Mouse (Mus musculus): Measurements from ENCODE around the gene Gm9821. TPM values are rescaled to one million over a fixed set of nuclear protein-coding genes. Genes with fewer than 3 reads are reported as not detected.

Gm9821 gene
- 0.33 and 0.88 TPM in 2 replicates for polyA plus RNA-seq (2015; fragmentation: Nextera tagmentation; extraction: Ambion mirVana)

- ATAC-seq (ENCODE audit: low read depth) = no peak
- H3K9me3 ChIP-seq (ENCODE audit: control insufficient read depth, low read length) = no peaks in the 10 kb centered on the region
- no peak within 1 kb of the TSS for H3K9ac ChIP-seq (ENCODE audit: low read length)
- H3K36me3 ChIP-seq (ENCODE audit: control insufficient read depth, insufficient read depth, low read length) = no peaks in the 10 kb centered on the region; the same call in 1 of the 2 replicates
- no peak within 1 kb of the TSS for H3K4me3 ChIP-seq (ENCODE audit: low read length)
- H3K27me3 ChIP-seq (ENCODE audit: control insufficient read depth, insufficient read depth, low read depth, low read length) = no peaks in the 10 kb centered on the region
- H3K27ac ChIP-seq (ENCODE audit: low read length) = no peak within 1 kb of the TSS
- no peak within 1 kb of the TSS for H3K4me2 ChIP-seq (ENCODE audit: low read depth, low read length)
- peaks cover 35% of the 10 kb centered on the region for H3K4me1 ChIP-seq (replicated peaks; ENCODE audit: control insufficient read depth, insufficient read depth, low read length)
- 93% methylated on average over 18 of the region's 18 CpGs for WGBS
Measured at GRCm38 (mm10) chr2:91945483-91945882, at the start of gene Gm9821. Gm9821 (plus strand) TSS chr2:91945703.

DNA sequence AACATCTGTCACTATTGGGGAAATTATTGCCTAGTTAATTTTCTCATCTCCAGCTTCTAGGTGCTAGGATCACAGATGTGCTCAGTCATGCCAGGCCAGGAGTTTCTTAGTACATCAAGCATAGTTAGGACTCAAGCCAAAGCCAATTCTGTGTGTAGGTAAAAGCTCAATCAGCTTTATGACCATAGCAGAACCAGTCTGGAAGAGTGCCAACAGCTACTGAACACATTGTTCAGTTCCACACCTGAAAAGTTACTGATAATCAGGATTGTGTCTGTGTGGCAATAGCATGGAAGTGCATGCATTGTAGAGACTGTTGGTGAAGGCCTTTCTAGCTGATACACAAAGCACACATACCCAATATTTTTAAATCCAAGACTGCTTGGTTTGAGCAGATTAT lies 47.5 kb upstream of the Gm9821 start:
- H3K27me3 ChIP-seq (ENCODE audit: control insufficient read depth, insufficient read depth, low read depth, low read length) = no peaks in the 10 kb centered on the region
- no peaks in the 10 kb centered on the region for H3K9me3 ChIP-seq (ENCODE audit: control insufficient read depth, low read length)
- no peaks in the 10 kb centered on the region for H3K4me1 ChIP-seq (replicated peaks; ENCODE audit: control insufficient read depth, insufficient read depth, low read length)
- H3K27ac ChIP-seq (ENCODE audit: low read length) = no peak overlapping the region
- no peak overlapping the region for H3K9ac ChIP-seq (ENCODE audit: low read length)
- H3K36me3 ChIP-seq (ENCODE audit: control insufficient read depth, insufficient read depth, low read length) = no peaks in the 10 kb centered on the region
- H3K4me2 ChIP-seq (ENCODE audit: low read depth, low read length) = no peak overlapping the region
- no peak for ATAC-seq (ENCODE audit: low read depth)
- H3K4me3 ChIP-seq (ENCODE audit: low read length) = no peak overlapping the region

GRCm38 (mm10) chr2:91899141-91899540 lies 46.4 kb upstream of the Gm9821 start:
- no peak for ATAC-seq (ENCODE audit: low read depth)
- Histone ChIP-seq H3K27me3 (ENCODE audit: control insufficient read depth, insufficient read depth, low read depth, low read length) (no peaks in the 10 kb centered on the region), H3K9ac (ENCODE audit: low read length) (no peak overlapping the region), H3K9me3 (ENCODE audit: control insufficient read depth, low read length) (no peaks in the 10 kb centered on the region), H3K4me2 (ENCODE audit: low read depth, low read length) (no peak overlapping the region), H3K4me1 (replicated peaks; ENCODE audit: control insufficient read depth, insufficient read depth, low read length) (no peaks in the 10 kb centered on the region), H3K36me3 (ENCODE audit: control insufficient read depth, insufficient read depth, low read length) (no peaks in the 10 kb centered on the region), H3K4me3 (ENCODE audit: low read length) (no peak overlapping the region), H3K27ac (ENCODE audit: low read length) (no peak overlapping the region)
- WGBS = 83% methylated on average over 3 of the region's 3 CpGs

DNA sequence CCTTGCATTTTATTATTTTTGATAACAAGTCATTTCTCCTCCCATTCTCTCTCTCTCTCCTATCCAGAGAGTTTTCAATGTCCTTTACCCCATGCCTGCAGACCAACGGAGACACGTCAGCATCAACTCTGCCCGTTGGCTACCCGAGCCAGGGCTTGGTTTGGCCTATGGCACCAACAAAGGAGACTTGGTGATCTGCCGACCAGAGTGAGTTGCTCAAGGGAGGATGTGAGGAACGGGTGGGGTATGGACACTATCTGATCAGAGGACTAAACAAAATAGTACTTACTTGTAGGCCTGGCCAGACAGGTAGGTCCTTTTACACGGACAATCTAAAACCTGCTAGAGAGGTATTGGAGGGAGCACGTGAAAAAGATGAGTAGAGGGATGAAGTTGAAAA lies 45.1 kb upstream of the Gm9821 start:
- Histone ChIP-seq H3K4me2 (ENCODE audit: low read depth, low read length) (no peak overlapping the region), H3K4me1 (replicated peaks; ENCODE audit: control insufficient read depth, insufficient read depth, low read length) (no peaks in the 10 kb centered on the region), H3K27me3 (ENCODE audit: control insufficient read depth, insufficient read depth, low read depth, low read length) (no peaks in the 10 kb centered on the region), H3K36me3 (ENCODE audit: control insufficient read depth, insufficient read depth, low read length) (no peaks in the 10 kb centered on the region), H3K9ac (ENCODE audit: low read length) (no peak overlapping the region), H3K4me3 (ENCODE audit: low read length) (no peak overlapping the region), H3K9me3 (ENCODE audit: control insufficient read depth, low read length) (no peaks in the 10 kb centered on the region), H3K27ac (ENCODE audit: low read length) (no peak overlapping the region)
- ATAC-seq (ENCODE audit: low read depth) = no peak
- 91% methylated on average over 8 of the region's 8 CpGs for WGBS

DNA sequence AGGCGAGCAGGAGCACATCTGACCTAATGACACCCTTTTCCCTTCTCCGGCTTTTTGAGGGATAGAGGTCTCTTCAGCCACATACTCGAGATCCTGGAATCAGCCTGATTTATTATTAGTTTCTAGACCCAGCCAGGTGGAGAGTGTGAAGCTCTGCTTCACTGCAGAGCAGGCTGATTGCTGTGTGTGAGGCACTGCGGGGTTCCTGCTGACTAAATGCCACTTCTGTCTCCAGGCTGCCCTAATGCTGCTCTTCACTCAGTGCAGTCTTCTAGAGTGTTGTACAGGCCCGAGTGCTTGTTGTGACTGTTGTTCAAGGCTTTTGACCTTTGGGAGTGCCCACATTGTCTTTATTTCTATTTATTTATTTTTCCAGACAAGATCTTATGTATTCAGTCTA lies 43.2 kb upstream of the Gm9821 start:
- no peaks in the 10 kb centered on the region for H3K36me3 ChIP-seq (ENCODE audit: control insufficient read depth, insufficient read depth, low read length)
- H3K27ac ChIP-seq (ENCODE audit: low read length) = no peak overlapping the region
- no peak for ATAC-seq (ENCODE audit: low read depth)
- no peaks in the 10 kb centered on the region for H3K9me3 ChIP-seq (ENCODE audit: control insufficient read depth, low read length)
- no peaks in the 10 kb centered on the region for H3K4me1 ChIP-seq (replicated peaks; ENCODE audit: control insufficient read depth, insufficient read depth, low read length)
- H3K27me3 ChIP-seq (ENCODE audit: control insufficient read depth, insufficient read depth, low read depth, low read length) = no peaks in the 10 kb centered on the region
- no peak overlapping the region for H3K4me2 ChIP-seq (ENCODE audit: low read depth, low read length)
- H3K4me3 ChIP-seq (ENCODE audit: low read length) = no peak overlapping the region
- WGBS = 67% methylated on average over 5 of the region's 5 CpGs
- no peak overlapping the region for H3K9ac ChIP-seq (ENCODE audit: low read length)

- ATAC-seq (ENCODE audit: low read depth) = no peak
- no peaks in the 10 kb centered on the region for H3K36me3 ChIP-seq (ENCODE audit: control insufficient read depth, insufficient read depth, low read length)
Measured at GRCm38 (mm10) chr2:91903171-91903925, 42.2 kb upstream of the Gm9821 start.

GRCm38 (mm10) chr2:91904618-91905307 lies 40.7 kb upstream of the Gm9821 start:
- no peak overlapping the region for H3K9ac ChIP-seq (ENCODE audit: low read length)
- H3K9me3 ChIP-seq (ENCODE audit: control insufficient read depth, low read length) = no peaks in the 10 kb centered on the region
- H3K4me3 ChIP-seq (ENCODE audit: low read length) = no peak overlapping the region
- H3K27ac ChIP-seq (ENCODE audit: low read length) = no peak overlapping the region
- no peak overlapping the region for H3K4me2 ChIP-seq (ENCODE audit: low read depth, low read length)
- no peak for ATAC-seq (ENCODE audit: low read depth)
- no peaks in the 10 kb centered on the region for H3K4me1 ChIP-seq (replicated peaks; ENCODE audit: control insufficient read depth, insufficient read depth, low read length)
- no peaks in the 10 kb centered on the region for H3K27me3 ChIP-seq (ENCODE audit: control insufficient read depth, insufficient read depth, low read depth, low read length)
- 63% methylated on average over 5 of the region's 5 CpGs for WGBS
- no peaks in the 10 kb centered on the region for H3K36me3 ChIP-seq (ENCODE audit: control insufficient read depth, insufficient read depth, low read length)

More at GRCm38 (mm10) chr2:91903171-91903925, 42.2 kb upstream of the Gm9821 start:
- H3K4me2 ChIP-seq (ENCODE audit: low read depth, low read length) = no peak overlapping the region
- no peak overlapping the region for H3K27ac ChIP-seq (ENCODE audit: low read length)
- H3K4me1 ChIP-seq (replicated peaks; ENCODE audit: control insufficient read depth, insufficient read depth, low read length) = no peaks in the 10 kb centered on the region
- no peak overlapping the region for H3K4me3 ChIP-seq (ENCODE audit: low read length)
- H3K27me3 ChIP-seq (ENCODE audit: control insufficient read depth, insufficient read depth, low read depth, low read length) = no peaks in the 10 kb centered on the region
- H3K9me3 ChIP-seq (ENCODE audit: control insufficient read depth, low read length) = no peaks in the 10 kb centered on the region
- WGBS = 83% methylated on average over 3 of the region's 3 CpGs
- H3K9ac ChIP-seq (ENCODE audit: low read length) = no peak overlapping the region

- 96% methylated on average over 2 of the region's 2 CpGs for WGBS
- Histone ChIP-seq H3K4me3 (ENCODE audit: low read length) (no peak overlapping the region), H3K4me2 (ENCODE audit: low read depth, low read length) (no peak overlapping the region), H3K36me3 (ENCODE audit: control insufficient read depth, insufficient read depth, low read length) (0 out of 2 replicates have a peak, but pooled peaks cover 6% of the 10 kb centered on the region), H3K9ac (ENCODE audit: low read length) (no peak overlapping the region), H3K27ac (ENCODE audit: low read length) (no peak overlapping the region), H3K4me1 (replicated peaks; ENCODE audit: control insufficient read depth, insufficient read depth, low read length) (no peaks in the 10 kb centered on the region), H3K9me3 (ENCODE audit: control insufficient read depth, low read length) (no peaks in the 10 kb centered on the region), H3K27me3 (ENCODE audit: control insufficient read depth, insufficient read depth, low read depth, low read length) (no peaks in the 10 kb centered on the region)
- ATAC-seq (ENCODE audit: low read depth) = no peak
Measured at GRCm38 (mm10) chr2:91906141-91906540, 39.4 kb upstream of the Gm9821 start.

GRCm38 (mm10) chr2:91912616-91913015 lies 32.9 kb upstream of the Gm9821 start:
- 53% methylated on average over 3 of the region's 3 CpGs for WGBS
- no peaks in the 10 kb centered on the region for H3K9me3 ChIP-seq (ENCODE audit: control insufficient read depth, low read length)
- no peak overlapping the region for H3K4me3 ChIP-seq (ENCODE audit: low read length)
- no peak for ATAC-seq (ENCODE audit: low read depth)
- H3K27ac ChIP-seq (ENCODE audit: low read length) = no peak overlapping the region
- H3K4me1 ChIP-seq (replicated peaks; ENCODE audit: control insufficient read depth, insufficient read depth, low read length) = no peaks in the 10 kb centered on the region
- H3K27me3 ChIP-seq (ENCODE audit: control insufficient read depth, insufficient read depth, low read depth, low read length) = no peaks in the 10 kb centered on the region
- peaks cover 19% of the 10 kb centered on the region for H3K36me3 ChIP-seq (ENCODE audit: control insufficient read depth, insufficient read depth, low read length)
- no peak overlapping the region for H3K4me2 ChIP-seq (ENCODE audit: low read depth, low read length)
- H3K9ac ChIP-seq (ENCODE audit: low read length) = no peak overlapping the region

Measured in lung, embryonic 16.5 days (tissue).